Mouse (Mus musculus): ENCODE results near the gene Nop2. TPM values are rescaled to one million over a fixed set of nuclear protein-coding genes. Genes with fewer than 3 reads are reported as not detected.
A peak's percentile ranks its signal among the peaks of the same experiment; 100 is the strongest.

Gene Nop2
- polyA plus RNA-seq, 1 experiment from 2014 or later, result 48.1 TPM

DNA sequence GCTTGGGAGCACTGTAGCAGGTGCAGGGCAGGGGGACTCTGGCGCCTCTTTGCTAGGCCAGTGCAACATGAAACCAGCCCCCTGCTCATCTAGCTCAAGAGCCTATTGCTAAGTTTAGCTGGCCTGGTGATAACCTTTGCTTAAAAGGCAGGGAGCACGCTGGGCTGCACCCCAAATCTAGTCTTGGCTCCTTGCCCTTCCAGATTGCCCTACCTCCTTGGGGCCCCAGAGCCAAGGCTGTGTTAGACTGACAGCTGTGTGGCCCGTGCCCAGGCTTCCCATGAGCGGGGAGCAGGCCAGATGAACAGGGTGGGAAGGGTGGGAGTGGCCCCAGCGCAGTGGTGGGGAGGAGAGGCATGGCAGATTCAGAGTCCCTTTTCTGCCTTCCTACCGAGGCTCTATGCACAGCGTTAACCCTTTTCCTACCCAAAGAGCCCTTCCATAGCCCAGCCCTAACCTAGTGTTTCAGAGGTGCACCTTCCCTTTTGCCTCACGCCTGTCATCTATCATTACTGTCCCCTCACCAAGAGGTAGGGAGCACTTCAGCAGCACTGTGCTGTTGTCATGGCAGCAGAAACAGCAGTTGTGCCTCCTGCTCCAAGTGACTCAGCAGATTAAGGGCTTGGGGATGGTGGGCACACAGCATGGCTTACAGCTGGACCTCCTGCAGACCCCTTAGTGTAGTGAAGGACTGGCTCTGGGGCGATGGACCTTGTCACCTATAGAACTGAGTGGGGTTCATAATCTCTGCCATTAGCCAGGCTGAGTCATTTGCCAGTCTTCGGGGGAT lies 35.3 kb downstream of the Nop2 start:
- 0 out of 2 replicates have a peak, but pooled peaks have one; percentile 2 for ATAC-seq (ENCODE audit: low FRiP score)
- Histone ChIP-seq H3K4me1 (peaks cover 30% of the 10 kb centered on the region), H3K36me3 (peaks cover 52% of the 10 kb centered on the region), H3K4me3 (peak overlapping the region; percentile 92; the same call in 1 of the 2 replicates), H3K27me3 (no peaks in the 10 kb centered on the region), H3K4me2 (replicated peaks) (peak overlapping the region; percentile 96), H3K27ac (peak overlapping the region; percentile 95), H3K9ac (peak overlapping the region; percentile 98), H3K9me3 (replicated peaks) (no peaks in the 10 kb centered on the region)
- WGBS, result 15% methylated on average over 10 of the region's 10 CpGs

DNA sequence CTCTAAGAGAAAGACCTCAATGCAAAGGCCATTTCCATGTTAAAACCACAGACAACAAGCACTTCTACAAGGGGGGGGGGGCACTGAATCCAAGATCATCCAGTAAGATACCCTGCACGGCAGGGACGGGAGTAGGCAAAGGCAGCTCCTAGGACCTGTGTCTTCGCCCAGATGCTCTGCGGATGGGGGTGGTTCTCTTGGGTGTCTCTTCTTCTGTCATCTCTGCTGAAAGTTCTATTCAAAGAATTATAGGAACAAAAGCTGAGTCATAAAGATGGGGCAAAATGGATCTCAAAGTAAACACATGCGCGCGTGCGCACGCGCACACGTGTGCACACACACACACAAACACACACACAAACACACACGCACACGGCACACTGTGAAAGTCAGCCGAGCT lies 36.4 kb downstream of the Nop2 start:
- H3K4me1 ChIP-seq, result peaks cover 30% of the 10 kb centered on the region
- H3K4me2 ChIP-seq (replicated peaks), result no peak overlapping the region
- H3K36me3 ChIP-seq, result peaks cover 60% of the 10 kb centered on the region
- no peak overlapping the region for H3K9ac ChIP-seq
- ATAC-seq (ENCODE audit: low FRiP score), result no peak
- no peaks in the 10 kb centered on the region for H3K9me3 ChIP-seq (replicated peaks)
- 97% methylated on average over 14 of the region's 14 CpGs for WGBS
- H3K27me3 ChIP-seq, result no peaks in the 10 kb centered on the region
- no peak overlapping the region for H3K4me3 ChIP-seq
- no peak overlapping the region for H3K27ac ChIP-seq

DNA sequence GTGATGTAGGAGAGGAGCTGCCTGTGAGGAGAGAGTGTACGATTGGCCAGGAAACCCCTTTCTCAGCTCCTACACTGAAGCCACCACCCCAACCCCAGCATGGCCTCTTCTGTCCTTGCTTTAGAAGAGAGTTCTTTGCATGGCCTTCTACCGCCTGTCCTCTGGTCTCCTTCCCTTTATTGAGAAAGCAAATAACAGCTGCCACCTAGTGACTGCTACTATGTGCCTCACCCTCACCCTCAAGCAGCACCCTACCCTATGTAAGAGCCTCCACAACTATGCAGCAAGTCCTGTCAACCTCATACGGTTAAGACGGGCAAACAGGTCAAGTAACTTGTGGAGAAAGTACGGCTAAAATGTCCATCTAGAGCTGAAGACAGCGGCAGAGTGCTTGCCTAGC lies 38.5 kb downstream of the Nop2 start:
- H3K27ac ChIP-seq, result no peak overlapping the region
- no peak overlapping the region for H3K9ac ChIP-seq
- peaks cover 20% of the 10 kb centered on the region for H3K4me1 ChIP-seq
- peaks cover 73% of the 10 kb centered on the region for H3K36me3 ChIP-seq
- 82% methylated on average over 6 of the region's 6 CpGs for WGBS
- H3K9me3 ChIP-seq (replicated peaks), result no peaks in the 10 kb centered on the region
- H3K4me3 ChIP-seq, result no peak overlapping the region
- ATAC-seq (ENCODE audit: low FRiP score), result no peak
- H3K4me2 ChIP-seq (replicated peaks), result no peak overlapping the region
- no peaks in the 10 kb centered on the region for H3K27me3 ChIP-seq

DNA sequence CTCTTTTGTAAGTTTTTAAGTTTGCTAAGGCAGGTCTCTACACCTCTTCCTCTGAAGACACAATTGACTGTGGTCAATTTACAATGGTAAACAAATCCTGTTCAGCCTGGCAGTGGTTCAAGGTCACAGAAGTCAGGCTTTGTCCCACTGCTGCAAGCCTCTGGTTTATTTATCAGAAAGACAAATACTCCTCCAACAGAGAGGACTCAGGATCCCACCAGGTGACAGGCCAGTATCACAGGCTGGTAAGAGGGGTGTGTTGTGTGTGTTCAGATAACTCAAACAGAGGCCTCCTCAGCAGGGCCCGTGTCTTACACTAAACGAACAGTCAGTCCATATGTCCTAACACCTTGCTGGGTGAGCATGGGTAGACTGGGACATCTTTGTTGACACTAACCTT lies 40.8 kb downstream of the Nop2 start:
- 95% methylated on average over 2 of the region's 2 CpGs for WGBS
- no peak overlapping the region for H3K9ac ChIP-seq
- no peaks in the 10 kb centered on the region for H3K9me3 ChIP-seq (replicated peaks)
- H3K36me3 ChIP-seq, result peaks cover 96% of the 10 kb centered on the region
- no peaks in the 10 kb centered on the region for H3K27me3 ChIP-seq
- peaks cover 3% of the 10 kb centered on the region for H3K4me1 ChIP-seq
- ATAC-seq (ENCODE audit: low FRiP score), result no peak
- no peak overlapping the region for H3K4me2 ChIP-seq (replicated peaks)
- H3K4me3 ChIP-seq, result no peak overlapping the region
- H3K27ac ChIP-seq, result no peak overlapping the region

DNA sequence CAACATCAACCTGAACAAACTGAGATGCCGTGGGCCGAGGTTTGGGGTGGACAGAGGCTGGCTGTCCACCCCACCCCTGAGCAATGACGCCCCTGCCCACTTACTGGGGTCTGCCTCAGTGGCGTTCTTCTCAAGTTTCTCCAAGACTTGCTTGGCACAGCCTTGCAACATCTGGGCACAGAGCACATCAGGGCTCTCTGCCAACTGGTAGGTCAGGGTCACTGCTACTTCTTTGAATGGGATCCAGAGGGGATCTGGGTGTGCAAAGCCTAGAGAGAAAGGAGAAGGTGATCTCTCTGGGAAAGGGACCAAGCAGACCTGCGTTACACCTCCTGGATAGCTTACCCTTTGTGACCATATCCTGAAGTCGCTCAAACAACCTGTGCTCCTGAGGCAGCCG lies 41.5 kb downstream of the Nop2 start:
- H3K27ac ChIP-seq, result no peak overlapping the region
- H3K36me3 ChIP-seq, result peaks cover 100% of the 10 kb centered on the region
- H3K9ac ChIP-seq, result no peak overlapping the region
- 97% methylated on average over 7 of the region's 7 CpGs for WGBS
- H3K9me3 ChIP-seq (replicated peaks), result no peaks in the 10 kb centered on the region
- no peaks in the 10 kb centered on the region for H3K27me3 ChIP-seq
- H3K4me1 ChIP-seq, result no peaks in the 10 kb centered on the region
- H3K4me3 ChIP-seq, result no peak overlapping the region
- H3K4me2 ChIP-seq (replicated peaks), result no peak overlapping the region
- ATAC-seq (ENCODE audit: low FRiP score), result no peak

DNA sequence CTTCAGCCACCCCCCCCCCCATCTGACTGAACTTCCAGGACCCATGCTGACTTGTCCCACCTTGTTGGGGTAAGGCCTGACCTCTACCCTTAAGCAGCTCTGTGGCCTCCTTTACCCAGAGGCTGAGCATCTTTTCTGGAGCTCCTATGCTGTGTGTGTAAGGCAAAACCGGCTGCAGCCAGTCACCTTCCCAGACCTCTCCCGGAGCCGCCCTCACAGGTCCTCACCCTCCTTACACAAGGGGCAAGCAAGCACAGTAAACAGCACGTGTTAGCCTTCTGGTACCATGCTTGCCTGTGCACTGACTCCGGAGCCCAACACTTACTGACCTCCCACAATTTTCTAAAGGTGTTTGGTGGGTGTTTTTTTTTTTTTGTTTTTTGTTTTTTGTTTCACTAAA lies 43.8 kb downstream of the Nop2 start:
- H3K9ac ChIP-seq, result no peak overlapping the region
- WGBS, result 96% methylated on average over 5 of the region's 5 CpGs
- H3K36me3 ChIP-seq, result peaks cover 97% of the 10 kb centered on the region
- no peak for ATAC-seq (ENCODE audit: low FRiP score)
- H3K4me1 ChIP-seq, result no peaks in the 10 kb centered on the region
- H3K4me2 ChIP-seq (replicated peaks), result no peak overlapping the region
- no peak overlapping the region for H3K27ac ChIP-seq
- no peaks in the 10 kb centered on the region for H3K9me3 ChIP-seq (replicated peaks)
- H3K4me3 ChIP-seq, result no peak overlapping the region
- H3K27me3 ChIP-seq, result no peaks in the 10 kb centered on the region

DNA sequence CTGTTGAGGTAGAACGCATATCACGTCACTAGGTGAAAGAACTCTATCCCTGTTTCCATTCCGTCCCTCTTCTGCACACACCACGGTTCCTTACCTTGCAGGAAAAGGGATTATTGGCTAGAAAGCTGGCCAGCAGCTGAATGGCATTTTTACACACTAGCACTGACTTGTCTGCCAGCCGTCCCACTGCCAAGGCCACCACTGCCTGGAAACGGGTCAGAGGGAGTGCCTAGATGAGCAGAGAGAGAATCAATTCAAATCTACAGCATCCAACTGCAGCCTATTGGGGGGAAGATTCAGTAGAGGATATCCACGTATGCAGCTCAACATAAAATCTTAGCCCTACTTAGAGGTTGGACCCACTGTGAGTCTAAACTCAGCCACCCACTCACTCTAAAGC lies 47.9 kb downstream of the Nop2 start:
- H3K4me1 ChIP-seq, result no peaks in the 10 kb centered on the region
- H3K9me3 ChIP-seq (replicated peaks), result no peaks in the 10 kb centered on the region
- no peak overlapping the region for H3K9ac ChIP-seq
- H3K27me3 ChIP-seq, result no peaks in the 10 kb centered on the region
- H3K27ac ChIP-seq, result no peak overlapping the region
- H3K4me2 ChIP-seq (replicated peaks), result no peak overlapping the region
- ATAC-seq (ENCODE audit: low FRiP score), result no peak
- peaks cover 96% of the 10 kb centered on the region for H3K36me3 ChIP-seq
- WGBS, result 93% methylated on average over 7 of the region's 7 CpGs
- H3K4me3 ChIP-seq, result no peak overlapping the region

DNA sequence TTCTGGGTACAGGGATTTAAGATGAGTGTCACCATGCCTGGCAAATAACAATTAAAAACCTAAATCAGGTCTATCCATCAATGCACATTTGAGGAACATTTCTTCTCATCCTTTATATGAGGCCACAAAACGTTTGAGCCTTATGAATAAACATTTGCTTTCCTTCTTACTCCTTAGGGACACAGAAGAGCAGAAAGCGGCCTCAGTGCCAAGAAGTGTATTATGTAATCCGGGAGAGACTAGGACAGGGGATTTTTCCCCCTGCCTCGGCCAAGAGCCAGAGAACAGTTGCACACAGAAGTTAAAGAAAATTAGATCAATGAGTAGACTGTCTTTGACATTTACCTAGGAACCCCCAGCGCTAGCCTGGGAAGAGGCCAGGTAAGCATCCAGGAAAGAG lies 50.4 kb downstream of the Nop2 start:
- no peaks in the 10 kb centered on the region for H3K9me3 ChIP-seq (replicated peaks)
- no peaks in the 10 kb centered on the region for H3K4me1 ChIP-seq
- H3K9ac ChIP-seq, result no peak overlapping the region
- ATAC-seq (ENCODE audit: low FRiP score), result no peak
- H3K4me3 ChIP-seq, result no peak overlapping the region
- peaks cover 96% of the 10 kb centered on the region for H3K36me3 ChIP-seq
- whole genome bisulfite sequencing, result 79% methylated on average over 5 of the region's 5 CpGs
- H3K27ac ChIP-seq, result no peak overlapping the region
- no peaks in the 10 kb centered on the region for H3K27me3 ChIP-seq
- no peak overlapping the region for H3K4me2 ChIP-seq (replicated peaks)

DNA sequence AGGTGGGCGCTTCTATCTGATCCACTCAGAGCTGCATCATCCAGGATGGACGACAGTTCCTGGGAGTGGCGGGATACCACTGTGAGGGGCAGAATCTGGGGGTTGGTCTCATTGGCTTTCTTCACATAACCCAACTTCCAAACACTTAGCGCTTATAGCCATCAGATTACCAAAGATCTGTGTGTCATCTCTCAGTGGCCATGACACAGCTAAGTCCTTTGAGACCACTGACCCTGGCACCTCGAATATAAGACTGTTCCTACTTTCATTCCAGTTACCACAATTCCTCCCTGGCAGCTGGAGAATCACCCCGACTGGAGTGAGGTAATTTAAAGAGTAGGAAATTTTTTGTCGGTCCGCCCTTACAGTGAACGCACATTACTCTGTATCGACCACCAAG lies 54.5 kb downstream of the Nop2 start:
- Histone ChIP-seq H3K4me2 (replicated peaks) (no peak overlapping the region), H3K9me3 (replicated peaks) (no peaks in the 10 kb centered on the region), H3K9ac (no peak overlapping the region), H3K4me1 (peaks cover 3% of the 10 kb centered on the region; the same call in 1 of the 2 replicates), H3K36me3 (peaks cover 78% of the 10 kb centered on the region), H3K27me3 (no peaks in the 10 kb centered on the region), H3K27ac (no peak overlapping the region), H3K4me3 (no peak overlapping the region)
- ATAC-seq (ENCODE audit: low FRiP score), result no peak
- WGBS, result 95% methylated on average over 10 of the region's 10 CpGs

DNA sequence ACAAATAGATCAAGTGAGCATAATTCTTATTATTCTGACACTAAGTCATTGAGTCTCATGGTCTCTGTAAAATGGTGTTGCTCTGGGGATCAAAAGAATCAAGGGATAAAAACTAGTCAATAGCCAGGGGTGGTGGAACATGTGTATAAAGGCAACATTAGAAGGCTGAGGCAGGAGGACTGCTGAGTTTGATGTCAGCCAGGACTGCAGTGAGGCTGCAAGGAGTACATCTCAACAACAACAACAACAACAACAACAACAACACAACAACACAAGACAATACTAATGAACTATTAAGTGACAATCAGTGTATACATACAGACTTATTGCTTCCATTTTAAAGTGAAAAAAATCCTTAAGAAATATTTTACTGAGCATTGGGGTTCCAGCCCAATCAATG lies 59.1 kb downstream of the Nop2 start:
- Histone ChIP-seq H3K4me1 (peaks cover 10% of the 10 kb centered on the region), H3K27ac (peak overlapping the region; percentile 99), H3K4me3 (peak overlapping the region; percentile 64), H3K4me2 (replicated peaks) (peak overlapping the region; percentile 66), H3K9me3 (replicated peaks) (no peaks in the 10 kb centered on the region), H3K9ac (peak overlapping the region; percentile 74), H3K27me3 (no peaks in the 10 kb centered on the region), H3K36me3 (peaks cover 50% of the 10 kb centered on the region)
- no peak for ATAC-seq (ENCODE audit: low FRiP score)

DNA sequence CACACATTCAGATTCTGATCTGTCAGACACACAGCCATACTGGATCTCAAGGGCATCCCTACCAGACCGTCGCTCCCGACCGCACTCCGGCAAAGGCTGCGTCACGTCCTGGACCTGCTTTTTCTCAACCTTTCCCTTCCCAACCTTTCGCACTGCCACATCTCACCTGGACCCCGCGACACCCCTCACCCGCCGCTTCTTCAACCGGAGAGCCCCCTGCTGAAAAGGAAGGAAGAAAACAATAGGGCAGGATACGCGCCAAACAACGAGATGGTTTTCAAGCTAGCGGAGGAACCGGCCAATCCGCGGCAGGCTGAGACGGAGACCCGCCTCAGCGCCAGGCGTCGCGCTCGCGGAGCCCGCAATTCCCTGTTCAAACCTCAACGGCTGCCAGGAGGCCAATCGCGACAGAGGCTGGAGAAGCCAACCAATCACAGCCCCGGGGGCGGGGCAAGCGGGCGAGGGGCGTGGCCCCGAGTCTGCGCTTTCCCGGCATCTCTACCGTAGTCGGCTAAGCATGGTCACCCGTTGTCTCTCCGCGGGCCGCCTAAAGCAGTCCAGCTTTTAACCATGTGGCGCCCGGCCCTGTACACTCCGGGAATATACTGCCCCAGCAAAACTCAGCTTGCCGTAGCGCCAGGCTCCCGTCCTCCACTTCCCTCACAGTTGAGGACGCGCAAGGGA lies 59.8 kb downstream of the Nop2 start, which contains the start of the genes Ncapd2 and Mrpl51:
Gene Ncapd2 (minus strand): TSS at position 370 of the 684 bp plus-strand sequence.
Gene Mrpl51 (plus strand): TSS at position 470 of the 684 bp plus-strand sequence.
- Histone ChIP-seq H3K4me1 (peaks cover 14% of the 10 kb centered on the region), H3K4me2 (replicated peaks) (peak within 1 kb of the TSS; percentile 66), H3K36me3 (peaks cover 43% of the 10 kb centered on the region)

DNA sequence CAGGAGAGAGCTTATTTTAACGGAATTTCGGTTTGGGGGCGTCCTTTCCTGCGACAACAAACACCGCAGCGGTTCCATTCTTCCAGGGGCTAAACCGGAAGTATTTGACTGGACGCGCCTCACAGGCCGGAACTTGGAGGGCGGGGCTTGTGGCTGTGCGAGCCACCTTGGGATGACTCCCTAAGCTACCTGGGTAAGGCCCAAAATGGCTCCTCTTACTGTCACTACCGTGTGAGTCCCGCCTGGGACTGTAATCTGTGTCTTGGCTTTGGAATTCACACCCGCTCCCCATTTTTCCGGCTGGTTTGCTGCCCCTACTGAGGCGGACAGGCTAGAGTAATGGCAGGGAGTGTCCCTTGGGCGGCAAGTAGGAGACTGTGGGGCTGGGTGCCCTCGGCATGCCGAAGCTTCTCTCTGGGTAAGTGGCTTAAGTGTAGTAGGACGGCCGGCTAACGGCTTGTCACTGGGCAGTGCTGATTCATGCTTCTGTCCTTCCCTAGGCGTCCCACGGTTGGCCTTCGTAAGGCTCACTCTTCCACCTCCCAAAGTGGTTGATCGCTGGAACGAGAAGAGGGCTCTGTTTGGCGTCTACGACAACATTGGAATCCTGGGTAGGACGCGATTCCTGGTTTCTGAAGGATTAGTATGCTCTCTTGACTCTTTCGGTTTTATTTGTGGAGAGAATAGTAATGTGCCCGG lies 60.5 kb downstream of the Nop2 start:
- H3K4me1 ChIP-seq, result peaks cover 14% of the 10 kb centered on the region
- H3K9me3 ChIP-seq (replicated peaks), result no peaks in the 10 kb centered on the region
- peak overlapping the region; percentile 64 for H3K4me3 ChIP-seq
- ATAC-seq (ENCODE audit: low FRiP score), result peak; percentile 96
- peak overlapping the region; percentile 99 for H3K27ac ChIP-seq
- H3K9ac ChIP-seq, result peak overlapping the region; percentile 78
- H3K36me3 ChIP-seq, result peaks cover 36% of the 10 kb centered on the region
- peak overlapping the region; percentile 66 for H3K4me2 ChIP-seq (replicated peaks)
- under 1% methylated on average over 34 of the region's 34 CpGs for WGBS
- H3K27me3 ChIP-seq, result no peaks in the 10 kb centered on the region

More for the DNA sequence above, 59.8 kb downstream of the Nop2 start, which contains the start of the genes Ncapd2 and Mrpl51:
- H3K27ac ChIP-seq, result peak within 1 kb of the TSS; percentile 99
- peak within 1 kb of the TSS; percentile 64 for H3K4me3 ChIP-seq
- ATAC-seq (ENCODE audit: low FRiP score), result peak; percentile 99
- H3K27me3 ChIP-seq, result no peaks in the 10 kb centered on the region
- under 1% methylated on average over 54 of the region's 54 CpGs for WGBS
- peak within 1 kb of the TSS; percentile 78 for H3K9ac ChIP-seq
- H3K9me3 ChIP-seq (replicated peaks), result no peaks in the 10 kb centered on the region
